ENCODE assay signal across 13 mouse cellular contexts in genomic region chr2:26470967-26471366, GRCm38 (mm10).
"Had no signal": no experiment of that assay in that cellular context is flagged by ENCODE, and none has a peak within 500 bp of the region (broad histone marks: within the 10 kb centered on the region; RNA-seq: fewer than 3 reads in every experiment).

No protein-coding gene starts in this region.

- H3K27ac ChIP-seq: left cerebral cortex, adult 2 months; liver, embryonic 13.5 days; lung, embryonic 15.5 days; neural tube, embryonic 12.5 days had no signal

- ATAC-seq: liver, postnatal 0 days had no signal

- DNase-seq: kidney, postnatal 25 days; liver; liver, embryonic 13.5 days; liver, postnatal 0 days; lung, postnatal 14 days; midbrain, embryonic 14.5 days; right cerebral cortex, postnatal 4 days; spleen, adult 18-20 months; thymus, adult 18-20 months; thymus, postnatal 14 days had no signal

- H3K4me2 ChIP-seq: liver, embryonic 13.5 days; lung, embryonic 15.5 days; neural tube, embryonic 12.5 days had no signal

- H3K9me3 ChIP-seq: liver, embryonic 13.5 days; lung, embryonic 15.5 days; neural tube, embryonic 12.5 days had no signal

- H3K9ac ChIP-seq: liver, embryonic 13.5 days; liver, postnatal 0 days; lung, embryonic 15.5 days; neural tube, embryonic 12.5 days had no signal

- H3K4me3 ChIP-seq: left cerebral cortex, adult 2 months; liver, embryonic 13.5 days; lung, embryonic 15.5 days; neural tube, embryonic 12.5 days had no signal

- H3K27me3 ChIP-seq: liver, embryonic 13.5 days; lung, embryonic 15.5 days; neural tube, embryonic 12.5 days had no signal
